Mouse (Mus musculus) embryo, embryonic 9.5 days (tissue): Measurements from ENCODE around the gene Spata20.

ENCODE experiments used
- DNase-seq: peaks from one replicate; pipeline ENCODE4 v3.0.0-alpha.2; 2017; ENCODE audit errors: extremely low spot score

Spata20 gene

GRCm38 (mm10) chr11:94486001-94486400 lies at the start of gene Spata20:
Gene Spata20 (minus strand): TSS chr11:94486179.
- peak; percentile 85 for DNase-seq

GRCm38 (mm10) chr11:94533171-94533570 lies 47.2 kb upstream of the Spata20 start:
- DNase-seq, result no peak

GRCm38 (mm10) chr11:94528879-94529278 lies 42.9 kb upstream of the Spata20 start:
- no peak for DNase-seq

- peak; percentile 45 for DNase-seq
Measured at GRCm38 (mm10) chr11:94526171-94526879, 40.3 kb upstream of the Spata20 start.

GRCm38 (mm10) chr11:94521219-94521843 lies 35.4 kb upstream of the Spata20 start, which contains the start of gene Mycbpap:
Gene Mycbpap (minus strand): TSS chr11:94521742.
- DNase-seq, result peak; percentile 82

- DNase-seq, result no peak
Measured at GRCm38 (mm10) chr11:94513452-94513851, 27.5 kb upstream of the Spata20 start.

GRCm38 (mm10) chr11:94508976-94509375 lies 23.0 kb upstream of the Spata20 start:
- no peak for DNase-seq

GRCm38 (mm10) chr11:94501482-94501881 lies 15.5 kb upstream of the Spata20 start:
- no peak for DNase-seq

GRCm38 (mm10) chr11:94500362-94500761 lies 14.4 kb upstream of the Spata20 start:
- DNase-seq, result no peak

- peak; percentile 69 for DNase-seq
Measured at GRCm38 (mm10) chr11:94499661-94500152, 13.7 kb upstream of the Spata20 start, which contains the start of gene Epn3. Gene Epn3 (minus strand): TSS chr11:94499974.

- no peak for DNase-seq
Measured at GRCm38 (mm10) chr11:94499035-94499434, 13.1 kb upstream of the Spata20 start.

GRCm38 (mm10) chr11:94498093-94498996 lies 12.4 kb upstream of the Spata20 start:
- DNase-seq, result no peak

- no peak for DNase-seq
Measured at GRCm38 (mm10) chr11:94495415-94495814, 9.4 kb upstream of the Spata20 start.

- DNase-seq, result no peak
Measured at GRCm38 (mm10) chr11:94491749-94492099, 5.7 kb upstream of the Spata20 start.

GRCm38 (mm10) chr11:94491035-94491748 lies 5.2 kb upstream of the Spata20 start:
- DNase-seq, result peak; percentile 70

GRCm38 (mm10) chr11:94489745-94490144 lies 3.8 kb upstream of the Spata20 start:
- DNase-seq, result no peak

GRCm38 (mm10) chr11:94488767-94489533 lies 3.0 kb upstream of the Spata20 start:
- DNase-seq, result no peak

- DNase-seq, result no peak
Measured at GRCm38 (mm10) chr11:94485223-94485622, 756 bp downstream of the Spata20 start.

- no peak for DNase-seq
Measured at GRCm38 (mm10) chr11:94484636-94485035, 1.3 kb downstream of the Spata20 start.

GRCm38 (mm10) chr11:94483921-94484320 lies 2.1 kb downstream of the Spata20 start:
- DNase-seq, result no peak

- DNase-seq, result no peak
Measured at GRCm38 (mm10) chr11:94483436-94483835, 2.5 kb downstream of the Spata20 start.
